9 mouse cellular contexts compared by ENCODE assay signal in the genomic region with DNA sequence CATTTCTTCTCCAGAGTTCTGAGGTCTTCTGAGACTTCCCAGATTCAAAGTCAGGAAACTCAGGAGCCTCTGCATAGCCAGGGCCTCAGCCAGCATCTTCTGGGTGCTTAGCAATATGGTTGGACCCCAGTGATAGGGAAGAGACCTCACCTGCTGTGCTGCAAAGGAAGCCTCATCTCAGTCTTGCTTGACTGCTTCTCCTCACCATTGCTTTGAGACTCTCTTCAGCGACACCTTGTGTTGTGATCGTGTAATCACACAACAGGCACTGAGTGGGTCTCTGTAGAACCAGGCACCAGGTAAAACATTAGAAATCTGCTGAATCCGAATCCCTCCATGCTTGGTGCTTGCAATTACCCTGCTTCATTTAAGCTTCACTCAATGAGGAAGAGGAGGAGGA.
DNase-seq lines count a peak whose midpoint lies in the region; ATAC-seq and TF ChIP-seq lines count a peak whose summit lies in the region.
"Had no signal": no experiment of that assay in that cellular context is flagged by ENCODE, and none has a peak within 500 bp of the region (broad histone marks: within the 10 kb centered on the region; RNA-seq: fewer than 3 reads in every experiment).

No protein-coding gene starts in this region.

- no peaks in the 10 kb centered on the region for H3K9me3 ChIP-seq in heart, embryonic 10.5 days
- H3K9me3 ChIP-seq: liver, embryonic 13.5 days had no signal

- H3K4me3 ChIP-seq in heart, embryonic 10.5 days: no peak overlapping the region
- H3K4me3 ChIP-seq: liver, embryonic 13.5 days had no signal

- ATAC-seq in Patski: no peak

- H3K4me1 ChIP-seq in heart, embryonic 10.5 days: no peaks in the 10 kb centered on the region
- H3K4me1 ChIP-seq: liver, embryonic 13.5 days had no signal

- peaks cover 67% of the 10 kb centered on the region for H3K27me3 ChIP-seq in heart, embryonic 10.5 days (ENCODE audit: insufficient read depth, poor library complexity, severe bottlenecking)
- peaks cover 3% of the 10 kb centered on the region for H3K27me3 ChIP-seq in Patski
- H3K27me3 ChIP-seq: liver, embryonic 13.5 days had no signal

- no peaks in the 10 kb centered on the region for H3K36me3 ChIP-seq in heart, embryonic 10.5 days
- H3K36me3 ChIP-seq: liver, embryonic 13.5 days had no signal

- peak; percentile 64 to 66 for DNase-seq in heart, postnatal 10 days
- DNase-seq in heart, embryonic 10.5 days (ENCODE audit: low spot score): no peak
- DNase-seq in 416B (ENCODE audit: low read depth) (peak; percentile 30), Patski (ENCODE audit: low read depth, low spot score) (no peak)
- peak; percentile 27 for DNase-seq in kidney, adult 11 months
- peak; percentile 66 for DNase-seq in thymus, postnatal 0 days (ENCODE audit: low spot score)
- no peak for DNase-seq in frontal cortex, postnatal 10 days (ENCODE audit: low spot score in 2 of 2)
- no peak for DNase-seq in urinary bladder, postnatal 4 days (ENCODE audit: low spot score in 2 of 2)
- DNase-seq: liver, embryonic 13.5 days had no signal

- H3K27ac ChIP-seq in heart, embryonic 10.5 days: no peak overlapping the region
- H3K27ac ChIP-seq: liver, embryonic 13.5 days had no signal

- intact Hi-C loops in heart, postnatal 10 days (cut with DNase I): loop anchor here (2.0 to 5.0 kb wide), 4 partner anchors 105 to 240 kb away; partner anchors contain the start of gene Trabd2b

- CTCF ChIA-PET in Patski (lab: Charles Lee): interaction anchor here (1.2 to 3.7 kb wide), 9 partner anchors 8 to 335 kb away, joined by 3 to 20 read pairs (median 9); partner anchors contain the start of gene Trabd2b

- in situ Hi-C loops in Patski (cut with MboI; ENCODE audit: low pct_unique_long_range_greater_than_20kb): loop anchor here (5.0 to 10.0 kb wide), 3 partner anchors 192 to 335 kb away; no protein-coding TSS in a partner anchor

- 12% methylated on average over 3 of the region's 3 CpGs for WGBS in heart, embryonic 10.5 days

- POLR2A ChIA-PET in Patski (lab: Charles Lee): no interaction called here

- peak; percentile 67 for TF ChIP-seq CTCF in Patski (IDR thresholded peaks at IDR 0.05)

Comparison
In these comparisons a context has a peak if more than half of its experiments do, and no peak if none do; other contexts are left out.
1. DNase-seq: peak in heart, postnatal 10 days (2 of 2), 416B (single experiment), kidney, adult 11 months (single experiment) and thymus, postnatal 0 days (single experiment); none in heart, embryonic 10.5 days (single experiment), Patski (single experiment), frontal cortex, postnatal 10 days (0 of 2) and urinary bladder, postnatal 4 days (0 of 2).